Mouse (Mus musculus): Measurements from ENCODE around the gene Zfp362. TPM values are rescaled to one million over a fixed set of nuclear protein-coding genes. Genes with fewer than 3 reads are reported as not detected.

Gene Zfp362
- polyA plus RNA-seq, 1 experiment from 2014 or later = 45.5 TPM

- H3K4me3 ChIP-seq = no peak overlapping the region
- 8% methylated on average over 5 of the region's 5 CpGs for WGBS
- peak overlapping the region; percentile 89 for H3K27ac ChIP-seq (replicated peaks)
- 0 out of 2 replicates have a peak, but pooled peaks cover 3% of the 10 kb centered on the region for H3K36me3 ChIP-seq
- H3K9me3 ChIP-seq = no peaks in the 10 kb centered on the region
- H3K27me3 ChIP-seq = no peaks in the 10 kb centered on the region
- H3K4me1 ChIP-seq = peaks cover 90% of the 10 kb centered on the region
- peak; percentile 69 for ATAC-seq (replicated peaks)
- peak overlapping the region; percentile 37 for H3K9ac ChIP-seq (replicated peaks)
- peak overlapping the region; percentile 33 for H3K4me2 ChIP-seq (replicated peaks)
Measured at GRCm38 (mm10) chr4:128734217-128734616, 71.6 kb downstream of the Zfp362 start.

DNA sequence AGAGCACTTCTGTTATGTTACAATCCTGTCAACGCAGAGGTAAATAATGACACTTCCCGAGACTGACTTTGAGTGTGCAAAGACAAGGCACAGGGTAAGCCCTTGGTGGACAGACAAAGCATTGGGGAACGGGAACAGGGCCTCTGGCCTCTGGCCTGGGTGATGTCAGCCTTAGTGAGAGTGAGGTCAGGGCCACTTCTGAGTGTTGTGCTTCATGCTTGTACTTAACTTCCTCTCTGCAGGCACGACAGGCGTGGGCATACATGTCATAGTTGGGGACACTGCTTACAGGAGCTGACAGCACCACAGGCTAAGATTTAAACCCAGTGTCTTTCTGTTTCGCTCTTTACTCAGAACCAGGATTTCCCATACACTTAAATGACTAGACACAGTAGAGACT is 72.3 kb downstream of the Zfp362 start:
- Histone ChIP-seq H3K9ac (replicated peaks) (peak overlapping the region; percentile 37), H3K4me3 (no peak overlapping the region), H3K9me3 (no peaks in the 10 kb centered on the region), H3K27ac (replicated peaks) (peak overlapping the region; percentile 89), H3K36me3 (0 out of 2 replicates have a peak, but pooled peaks cover 3% of the 10 kb centered on the region), H3K4me1 (peaks cover 96% of the 10 kb centered on the region), H3K27me3 (no peaks in the 10 kb centered on the region), H3K4me2 (replicated peaks) (peak overlapping the region; percentile 33)
- ATAC-seq (replicated peaks) = no peak
- WGBS = 25% methylated on average over 6 of the region's 6 CpGs

DNA sequence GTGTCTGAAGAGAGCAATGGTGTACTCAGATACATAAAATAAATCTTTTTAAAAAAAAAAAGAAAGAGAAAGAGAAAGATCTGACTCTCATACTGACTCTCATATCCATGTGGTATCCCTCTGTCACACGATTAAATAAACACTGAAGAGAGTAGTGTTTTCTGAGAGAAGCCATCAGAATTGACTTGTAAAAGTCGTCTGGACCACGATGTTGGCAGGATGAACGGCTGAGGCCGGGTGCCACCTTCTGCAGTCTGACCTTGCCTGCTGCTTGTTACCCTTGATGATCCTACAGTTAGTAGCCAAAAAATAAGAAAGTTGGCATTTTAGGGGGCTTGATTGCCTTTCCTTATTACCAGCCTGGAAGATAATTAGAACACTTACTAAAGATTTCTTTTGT is 73.1 kb downstream of the Zfp362 start:
- H3K27me3 ChIP-seq = no peaks in the 10 kb centered on the region
- no peak overlapping the region for H3K4me3 ChIP-seq
- peaks cover 91% of the 10 kb centered on the region for H3K4me1 ChIP-seq
- 40% methylated on average over 5 of the region's 5 CpGs for WGBS
- H3K36me3 ChIP-seq = 0 out of 2 replicates have a peak, but pooled peaks cover 3% of the 10 kb centered on the region
- no peaks in the 10 kb centered on the region for H3K9me3 ChIP-seq
- ATAC-seq (replicated peaks) = no peak
- H3K4me2 ChIP-seq (replicated peaks) = 0 out of 2 replicates have a peak overlapping the region, but pooled peaks have one; percentile 33
- no peak overlapping the region for H3K9ac ChIP-seq (replicated peaks)
- H3K27ac ChIP-seq (replicated peaks) = peak overlapping the region; percentile 89

GRCm38 (mm10) chr4:128730271-128730670 is 75.6 kb downstream of the Zfp362 start:
- 16% methylated on average over 6 of the region's 6 CpGs for WGBS
- peak overlapping the region; percentile 77 for H3K4me2 ChIP-seq (replicated peaks)
- no peak for ATAC-seq (replicated peaks)
- peak overlapping the region; percentile 75 for H3K4me3 ChIP-seq
- no peaks in the 10 kb centered on the region for H3K9me3 ChIP-seq
- H3K27ac ChIP-seq (replicated peaks) = peak overlapping the region; percentile 93
- peak overlapping the region; percentile 100 for H3K9ac ChIP-seq (replicated peaks)
- H3K36me3 ChIP-seq = 0 out of 2 replicates have a peak, but pooled peaks cover 3% of the 10 kb centered on the region
- no peaks in the 10 kb centered on the region for H3K27me3 ChIP-seq
- H3K4me1 ChIP-seq = peaks cover 75% of the 10 kb centered on the region

DNA sequence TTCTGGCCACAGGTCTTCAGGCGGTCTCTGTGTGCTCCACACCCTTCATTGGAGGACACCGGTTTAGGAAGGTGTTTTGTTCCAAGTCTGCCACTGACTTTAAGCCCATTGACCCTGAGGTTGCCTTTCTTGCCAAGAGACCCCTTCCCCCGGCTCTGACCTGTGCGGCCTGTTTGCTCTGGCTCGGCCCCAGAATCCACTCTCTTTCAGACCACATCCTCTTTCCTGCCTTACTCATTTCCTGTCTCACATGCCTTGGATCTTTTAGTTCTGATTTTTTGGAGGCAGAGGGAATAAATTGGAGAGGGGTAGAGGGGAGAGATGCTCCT is 76.2 kb downstream of the Zfp362 start:
- Histone ChIP-seq H3K27me3 (no peaks in the 10 kb centered on the region), H3K4me3 (peak overlapping the region; percentile 75), H3K9me3 (no peaks in the 10 kb centered on the region), H3K4me2 (replicated peaks) (peak overlapping the region; percentile 77), H3K9ac (replicated peaks) (peak overlapping the region; percentile 100), H3K27ac (replicated peaks) (peak overlapping the region; percentile 93), H3K4me1 (peaks cover 71% of the 10 kb centered on the region), H3K36me3 (0 out of 2 replicates have a peak, but pooled peaks cover 3% of the 10 kb centered on the region)
- WGBS = 14% methylated on average over 5 of the region's 5 CpGs
- no peak for ATAC-seq (replicated peaks)

- peak overlapping the region; percentile 77 for H3K4me2 ChIP-seq (replicated peaks)
Measured at GRCm38 (mm10) chr4:128729033-128729708, 76.7 kb downstream of the Zfp362 start.

GRCm38 (mm10) chr4:128728431-128728851 is 77.4 kb downstream of the Zfp362 start:
- WGBS = under 1% methylated on average over 5 of the region's 5 CpGs
- H3K9me3 ChIP-seq = no peaks in the 10 kb centered on the region
- peaks cover 68% of the 10 kb centered on the region for H3K4me1 ChIP-seq
- 0 out of 2 replicates have a peak, but pooled peaks cover 3% of the 10 kb centered on the region for H3K36me3 ChIP-seq
- H3K27me3 ChIP-seq = no peaks in the 10 kb centered on the region
- no peak for ATAC-seq (replicated peaks)
- H3K4me2 ChIP-seq (replicated peaks) = peak overlapping the region; percentile 77
- H3K9ac ChIP-seq (replicated peaks) = peak overlapping the region; percentile 100
- H3K4me3 ChIP-seq = peak overlapping the region; percentile 75
- peak overlapping the region; percentile 93 for H3K27ac ChIP-seq (replicated peaks)

More at GRCm38 (mm10) chr4:128729033-128729708, 76.7 kb downstream of the Zfp362 start:
- WGBS = 1% methylated on average over 15 of the region's 15 CpGs
- H3K27ac ChIP-seq (replicated peaks) = peak overlapping the region; percentile 93
- peak overlapping the region; percentile 75 for H3K4me3 ChIP-seq
- peak; percentile 75 for ATAC-seq (replicated peaks)
- peaks cover 71% of the 10 kb centered on the region for H3K4me1 ChIP-seq
- no peaks in the 10 kb centered on the region for H3K9me3 ChIP-seq
- peak overlapping the region; percentile 100 for H3K9ac ChIP-seq (replicated peaks)
- no peaks in the 10 kb centered on the region for H3K27me3 ChIP-seq
- H3K36me3 ChIP-seq = 0 out of 2 replicates have a peak, but pooled peaks cover 3% of the 10 kb centered on the region

DNA sequence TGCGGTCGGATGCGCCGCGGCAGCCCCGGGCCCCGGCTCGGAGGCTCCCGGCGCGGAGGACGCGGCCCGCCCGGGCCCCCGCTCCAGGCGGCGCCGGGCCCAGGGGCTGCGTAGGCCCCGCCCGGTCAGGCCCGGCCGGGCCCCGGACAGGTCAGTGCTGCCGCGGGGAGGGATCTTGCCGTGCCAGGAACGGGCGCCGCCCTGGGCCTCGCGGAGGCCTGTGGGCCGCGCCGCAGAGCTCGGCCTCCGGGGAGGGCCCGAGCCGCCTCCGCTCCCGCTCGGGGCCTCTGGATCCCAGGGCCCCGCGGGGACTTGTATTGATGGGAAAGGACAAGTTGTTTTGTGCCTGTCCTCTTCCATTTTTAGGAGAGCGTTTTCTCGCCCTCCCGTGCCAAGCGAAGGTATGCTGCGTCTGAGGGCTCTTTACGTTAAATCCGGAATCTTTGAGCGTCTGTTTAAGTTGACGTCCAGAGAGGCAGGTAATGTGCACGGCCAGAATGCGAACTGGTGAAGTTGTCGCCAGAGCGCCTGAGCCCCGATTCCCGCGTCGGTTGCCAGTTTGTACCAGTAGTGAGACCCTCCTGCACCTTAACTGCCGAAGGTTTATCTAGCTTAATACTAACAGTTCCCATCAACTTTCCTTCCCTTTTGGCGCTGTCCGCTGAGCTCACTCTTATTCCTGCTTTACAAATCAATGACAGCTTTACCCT is 78.0 kb downstream of the Zfp362 start:
- no peaks in the 10 kb centered on the region for H3K9me3 ChIP-seq
- 0 out of 2 replicates have a peak, but pooled peaks cover 3% of the 10 kb centered on the region for H3K36me3 ChIP-seq
- H3K4me2 ChIP-seq (replicated peaks) = peak overlapping the region; percentile 77
- H3K4me1 ChIP-seq = peaks cover 62% of the 10 kb centered on the region
- peak overlapping the region; percentile 100 for H3K9ac ChIP-seq (replicated peaks)
- peak; percentile 47 for ATAC-seq (replicated peaks)
- H3K27me3 ChIP-seq = no peaks in the 10 kb centered on the region
- H3K27ac ChIP-seq (replicated peaks) = peak overlapping the region; percentile 93
- H3K4me3 ChIP-seq = peak overlapping the region; percentile 75
- under 1% methylated on average over 64 of the region's 65 CpGs for WGBS

- H3K4me1 ChIP-seq = peaks cover 56% of the 10 kb centered on the region
- H3K4me3 ChIP-seq = peak overlapping the region; percentile 75
- H3K9ac ChIP-seq (replicated peaks) = peak overlapping the region; percentile 100
- 0 out of 2 replicates have a peak, but pooled peaks cover 3% of the 10 kb centered on the region for H3K36me3 ChIP-seq
- H3K4me2 ChIP-seq (replicated peaks) = peak overlapping the region; percentile 77
- 2% methylated on average over 58 of the region's 68 CpGs for WGBS
- no peaks in the 10 kb centered on the region for H3K27me3 ChIP-seq
- H3K9me3 ChIP-seq = no peaks in the 10 kb centered on the region
- ATAC-seq (replicated peaks) = peak; percentile 88
- peak overlapping the region; percentile 93 for H3K27ac ChIP-seq (replicated peaks)
Measured at GRCm38 (mm10) chr4:128727019-128727720, 78.7 kb downstream of the Zfp362 start.

GRCm38 (mm10) chr4:128724059-128724458 is 81.8 kb downstream of the Zfp362 start:
- 66% methylated on average over 7 of the region's 7 CpGs for WGBS
- no peaks in the 10 kb centered on the region for H3K27me3 ChIP-seq
- H3K36me3 ChIP-seq = no peaks in the 10 kb centered on the region
- no peak overlapping the region for H3K4me2 ChIP-seq (replicated peaks)
- no peak overlapping the region for H3K4me3 ChIP-seq
- H3K4me1 ChIP-seq = peaks cover 58% of the 10 kb centered on the region
- no peak for ATAC-seq (replicated peaks)
- H3K9ac ChIP-seq (replicated peaks) = no peak overlapping the region
- H3K27ac ChIP-seq (replicated peaks) = no peak overlapping the region
- no peaks in the 10 kb centered on the region for H3K9me3 ChIP-seq

DNA sequence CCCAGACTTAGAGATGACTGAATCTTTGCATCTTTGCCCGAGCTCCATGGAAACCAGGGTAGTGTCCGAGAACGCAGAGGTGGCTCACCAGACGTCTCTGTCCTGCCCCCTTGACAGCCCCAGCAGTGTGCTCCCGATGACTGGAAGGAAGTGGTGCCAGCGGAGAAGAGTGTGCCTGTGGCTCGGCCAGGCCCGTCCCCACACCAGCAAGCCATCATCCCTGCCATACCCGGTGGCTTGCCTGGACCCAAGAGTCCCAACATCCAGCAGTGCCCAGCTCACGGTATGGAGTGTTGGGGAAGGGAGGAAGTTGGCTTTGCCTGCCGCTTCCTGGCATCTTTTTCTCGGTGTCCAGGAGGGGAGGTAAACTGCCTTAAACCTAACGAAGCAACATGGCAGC is 82.4 kb downstream of the Zfp362 start:
- H3K27ac ChIP-seq (replicated peaks) = no peak overlapping the region
- no peak overlapping the region for H3K4me2 ChIP-seq (replicated peaks)
- ATAC-seq (replicated peaks) = no peak
- H3K27me3 ChIP-seq = no peaks in the 10 kb centered on the region
- WGBS = 85% methylated on average over 13 of the region's 13 CpGs
- H3K4me1 ChIP-seq = peaks cover 56% of the 10 kb centered on the region
- no peaks in the 10 kb centered on the region for H3K9me3 ChIP-seq
- no peak overlapping the region for H3K9ac ChIP-seq (replicated peaks)
- H3K36me3 ChIP-seq = no peaks in the 10 kb centered on the region
- H3K4me3 ChIP-seq = no peak overlapping the region

Measured in forebrain, embryonic 15.5 days (tissue).